Mouse (Mus musculus) forebrain, embryonic 13.5 days (tissue): ENCODE results near the gene Zyg11a. TPM values are rescaled to one million over a fixed set of nuclear protein-coding genes. Genes with fewer than 3 reads are reported as not detected.
A peak's percentile ranks its signal among the peaks of the same experiment; 100 is the strongest.
"Not testable (repeated sequence)": the region's sequence is repeated elsewhere in the genome, so short reads cannot be mapped to it uniquely, and the experiment has no call there.

Experiments used
- ATAC-seq: fragments of 200-750 bp; cut with Nextera tagmentation; 2 replicates; pipeline ENCODE4 v1.8.0; 2017
- H3K27ac ChIP-seq: fragments of 300-500 bp; sonication (generic); 2 replicates; pipeline ENCODE4 v1.5.1; 2015; ENCODE audit warnings: inconsistent platforms, mild to moderate bottlenecking, moderate library complexity
- H3K27me3 ChIP-seq: fragments of 300-500 bp; sonication (generic); 2 replicates; pipeline ENCODE4 v1.6.1; 2015; ENCODE audit warnings: mild to moderate bottlenecking, inconsistent platforms
- H3K36me3 ChIP-seq: fragments of 300-500 bp; sonication (generic); 2 replicates; pipeline ENCODE4 v1.6.1; 2015; ENCODE audit warnings: mild to moderate bottlenecking, inconsistent platforms; ENCODE audit not compliant: poor library complexity, severe bottlenecking
- H3K4me1 ChIP-seq: fragments of 300-500 bp; sonication (generic); 2 replicates; pipeline ENCODE4 v1.6.1; 2015; ENCODE audit warnings: inconsistent platforms
- H3K4me2 ChIP-seq: fragments of 300-500 bp; sonication (generic); 2 replicates; pipeline ENCODE4 v1.6.1; 2015; ENCODE audit warnings: inconsistent platforms, mild to moderate bottlenecking, moderate library complexity
- H3K4me3 ChIP-seq: fragments of 300-500 bp; sonication (generic); 2 replicates; pipeline ENCODE4 v1.5.1; 2015; ENCODE audit warnings: mild to moderate bottlenecking, inconsistent platforms
- H3K9ac ChIP-seq: fragments of 300-500 bp; sonication (generic); 2 replicates; pipeline ENCODE4 v1.6.1; 2015; ENCODE audit warnings: mild to moderate bottlenecking, inconsistent platforms
- H3K9me3 ChIP-seq: fragments of 300-500 bp; sonication (generic); replicated peaks from 2 replicates; pipeline ENCODE4 v1.6.1; 2016; ENCODE audit warnings: inconsistent platforms
- WGBS: fragments of 180-500 bp; shearing (Covaris S2); methylation state at CpG from one replicate; pipeline ENCODE4 v1.1.7; 2015; 5-methylcytosine and 5-hydroxymethylcytosine counted together
- polyA plus RNA-seq: library from polyadenylated mRNA; unstranded; fragments of >200 nt; fragmentation: Nextera tagmentation; extraction: Ambion mirVana; gene quantifications from 2 replicates; pipeline ENCODE4 v1.2.1, GENCODE M21; 2015

Gene Zyg11a
- polyA plus RNA-seq, 1 experiment from 2014 or later: not detected

DNA sequence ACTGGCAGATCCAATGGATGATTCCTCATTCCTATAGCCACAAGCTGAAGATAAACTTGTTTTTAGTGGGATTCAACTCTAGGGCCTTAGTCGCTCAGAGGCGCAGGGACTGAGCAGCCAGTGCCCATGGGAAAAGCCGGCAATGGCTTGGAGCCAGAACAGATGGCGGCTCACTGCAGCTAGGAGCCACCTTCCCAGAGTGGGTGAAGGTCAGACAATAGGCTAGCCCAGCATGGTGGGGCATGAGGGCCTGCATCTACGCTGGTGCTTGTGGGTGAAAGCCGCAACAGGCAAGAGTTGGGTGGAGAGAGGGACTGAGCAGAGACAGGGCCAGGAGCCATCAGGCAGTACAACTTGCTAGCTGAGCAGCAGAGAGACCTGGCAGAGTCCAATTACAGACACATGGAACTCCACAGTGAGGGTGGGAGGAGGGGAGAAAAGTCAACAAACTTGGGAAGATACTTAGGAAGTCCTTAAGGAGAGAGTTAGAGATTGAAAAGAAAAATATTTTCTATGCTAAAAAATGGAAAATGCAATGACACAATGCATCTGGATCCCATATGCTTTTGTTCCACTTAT is 21.5 kb downstream of the Zyg11a start:
- Histone ChIP-seq H3K4me1 (no peaks in the 10 kb centered on the region; the same call in 1 of the 2 replicates), H3K4me2 (no peak overlapping the region), H3K36me3 (no peaks in the 10 kb centered on the region), H3K9ac (no peak overlapping the region), H3K27ac (no peak overlapping the region), H3K27me3 (no peaks in the 10 kb centered on the region), H3K9me3 (no peaks in the 10 kb centered on the region), H3K4me3 (no peak overlapping the region)
- WGBS: 70% methylated on average over 6 of the region's 6 CpGs
- no peak for ATAC-seq

GRCm38 (mm10) chr4:108192821-108193323 is 25.0 kb downstream of the Zyg11a start:
- no peak for ATAC-seq
- Histone ChIP-seq H3K36me3 (no peaks in the 10 kb centered on the region), H3K9me3 (no peaks in the 10 kb centered on the region), H3K9ac (no peak overlapping the region), H3K27ac (no peak overlapping the region), H3K4me1 (no peaks in the 10 kb centered on the region; the same call in 1 of the 2 replicates), H3K4me2 (no peak overlapping the region), H3K27me3 (no peaks in the 10 kb centered on the region), H3K4me3 (no peak overlapping the region)
- WGBS: 84% methylated on average over 2 of the region's 2 CpGs

- H3K27me3 ChIP-seq: 0 out of 2 replicates have a peak, but pooled peaks cover 4% of the 10 kb centered on the region
- no peaks in the 10 kb centered on the region for H3K9me3 ChIP-seq
- H3K4me1 ChIP-seq: no peaks in the 10 kb centered on the region
- no peak overlapping the region for H3K4me3 ChIP-seq
- H3K4me2 ChIP-seq: no peak overlapping the region
- no peak overlapping the region for H3K9ac ChIP-seq
- WGBS: 30% methylated on average over 1 of the region's 1 CpGs
- no peak for ATAC-seq
- H3K36me3 ChIP-seq: no peaks in the 10 kb centered on the region
- H3K27ac ChIP-seq: no peak overlapping the region
Measured at GRCm38 (mm10) chr4:108182278-108182677, 35.6 kb downstream of the Zyg11a start.

DNA sequence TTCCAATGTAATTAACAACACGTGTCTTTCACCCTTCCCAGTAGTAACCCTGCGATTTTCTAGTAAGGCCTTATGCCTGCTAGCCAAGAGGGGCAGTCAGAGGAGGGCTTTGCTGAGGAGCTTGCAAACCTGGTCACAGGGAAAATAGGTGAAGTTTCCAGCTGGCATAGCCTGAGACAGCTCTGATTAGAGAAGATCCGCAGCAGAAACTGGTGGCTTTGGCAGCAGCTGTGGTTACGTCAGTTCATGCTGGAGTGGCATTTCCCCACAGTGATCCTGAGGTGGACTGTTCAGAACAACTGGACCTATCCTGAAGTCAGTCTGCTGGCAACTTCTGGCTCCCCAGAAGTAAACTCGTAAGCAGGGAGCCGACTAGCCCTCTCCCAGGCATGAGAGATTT is 49.8 kb downstream of the Zyg11a start:
- ATAC-seq: no peak
- peaks cover 7% of the 10 kb centered on the region; the same call in 1 of the 2 replicates for H3K27me3 ChIP-seq
- WGBS: 84% methylated on average over 6 of the region's 6 CpGs
- H3K4me1 ChIP-seq: peaks cover 9% of the 10 kb centered on the region; the same call in 1 of the 2 replicates
- no peaks in the 10 kb centered on the region for H3K36me3 ChIP-seq
- H3K9ac ChIP-seq: no peak overlapping the region
- H3K4me3 ChIP-seq: no peak overlapping the region
- no peak overlapping the region for H3K27ac ChIP-seq
- H3K9me3 ChIP-seq: no peaks in the 10 kb centered on the region
- H3K4me2 ChIP-seq: no peak overlapping the region

DNA sequence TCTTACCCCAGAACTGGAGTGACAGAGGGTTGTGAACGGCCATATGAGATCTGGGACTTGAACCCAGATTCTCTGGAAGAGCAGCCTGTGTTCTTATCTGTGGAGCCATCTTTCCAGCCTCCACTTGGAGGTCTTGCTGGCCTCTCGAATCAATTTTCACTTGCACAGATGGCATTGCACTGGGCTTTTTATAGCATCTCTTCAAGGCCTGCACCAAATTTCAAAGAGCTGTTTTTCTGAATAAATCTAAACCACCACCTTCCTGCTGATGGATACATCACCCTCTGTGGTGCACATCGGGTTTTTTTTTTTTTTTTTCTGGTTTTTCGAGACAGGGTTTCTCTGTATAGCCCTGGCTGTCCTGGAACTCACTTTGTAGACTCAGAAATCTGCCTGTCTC is 51.0 kb downstream of the Zyg11a start:
- ATAC-seq: no peak
- Histone ChIP-seq H3K4me3 (no peak overlapping the region), H3K9me3 (no peaks in the 10 kb centered on the region), H3K9ac (no peak overlapping the region), H3K36me3 (no peaks in the 10 kb centered on the region), H3K27me3 (peaks cover 7% of the 10 kb centered on the region; the same call in 1 of the 2 replicates), H3K27ac (no peak overlapping the region), H3K4me2 (no peak overlapping the region), H3K4me1 (peaks cover 9% of the 10 kb centered on the region; the same call in 1 of the 2 replicates)
- 88% methylated on average over 4 of the region's 4 CpGs for WGBS

GRCm38 (mm10) chr4:108165152-108165895 is 52.5 kb downstream of the Zyg11a start, which contains the start of gene Echdc2:
Gene Echdc2 (plus strand): TSS chr4:108165437.
- H3K27ac ChIP-seq: no peak within 1 kb of the TSS; the same call in 1 of the 2 replicates
- H3K36me3 ChIP-seq: no peaks in the 10 kb centered on the region
- peaks cover 9% of the 10 kb centered on the region; the same call in 1 of the 2 replicates for H3K4me1 ChIP-seq
- H3K27me3 ChIP-seq: peaks cover 7% of the 10 kb centered on the region; the same call in 1 of the 2 replicates
- no peaks in the 10 kb centered on the region for H3K9me3 ChIP-seq
- H3K4me2 ChIP-seq: peak within 1 kb of the TSS; percentile 93
- peak; percentile 43; the same call in 1 of the 2 replicates for ATAC-seq
- peak within 1 kb of the TSS; percentile 73 for H3K9ac ChIP-seq
- H3K4me3 ChIP-seq: peak within 1 kb of the TSS; percentile 64
- WGBS: under 1% methylated on average over 43 of the region's 43 CpGs

- peaks cover 7% of the 10 kb centered on the region; the same call in 1 of the 2 replicates for H3K27me3 ChIP-seq
- H3K9ac ChIP-seq: no peak overlapping the region
- 91% methylated on average over 3 of the region's 3 CpGs for WGBS
- H3K36me3 ChIP-seq: no peaks in the 10 kb centered on the region
- peaks cover 9% of the 10 kb centered on the region; the same call in 1 of the 2 replicates for H3K4me1 ChIP-seq
- H3K27ac ChIP-seq: no peak overlapping the region
- H3K4me3 ChIP-seq: no peak overlapping the region
- no peak for ATAC-seq
- H3K9me3 ChIP-seq: no peaks in the 10 kb centered on the region
- H3K4me2 ChIP-seq: no peak overlapping the region
Measured at GRCm38 (mm10) chr4:108163291-108163690, 54.6 kb downstream of the Zyg11a start.

DNA sequence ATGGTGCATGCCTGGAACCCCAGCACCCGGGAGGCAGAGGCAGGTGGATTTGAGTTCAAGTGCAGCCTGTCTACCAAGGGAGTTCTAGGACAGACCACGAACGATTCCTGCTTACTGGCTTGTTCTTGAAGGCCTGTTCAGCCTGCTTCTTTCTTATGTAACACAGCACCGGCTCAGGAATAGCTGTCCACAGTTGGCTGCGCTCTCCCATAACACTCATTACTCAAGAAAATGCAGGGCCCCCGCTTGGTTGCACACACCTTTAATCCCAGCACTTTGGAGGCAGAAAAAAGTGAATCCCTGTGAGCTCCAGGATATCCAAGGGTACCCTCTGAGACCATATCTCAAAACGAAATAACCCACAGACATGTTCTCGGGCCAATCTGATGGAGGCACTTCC is 55.9 kb downstream of the Zyg11a start:
- Histone ChIP-seq H3K9me3 (no peaks in the 10 kb centered on the region), H3K36me3 (no peaks in the 10 kb centered on the region), H3K4me3 (no peak overlapping the region), H3K9ac (no peak overlapping the region), H3K4me1 (peaks cover 9% of the 10 kb centered on the region; the same call in 1 of the 2 replicates), H3K27ac (no peak overlapping the region), H3K27me3 (peaks cover 7% of the 10 kb centered on the region; the same call in 1 of the 2 replicates), H3K4me2 (no peak overlapping the region)
- WGBS: 91% methylated on average over 8 of the region's 8 CpGs
- no peak for ATAC-seq

GRCm38 (mm10) chr4:108155141-108155540 is 62.7 kb downstream of the Zyg11a start:
- not testable (repeated sequence) for H3K4me1 ChIP-seq, H3K27me3 ChIP-seq, H3K36me3 ChIP-seq, ATAC-seq, H3K9ac ChIP-seq, H3K4me2 ChIP-seq, H3K4me3 ChIP-seq, H3K27ac ChIP-seq, H3K9me3 ChIP-seq
- 79% methylated on average over 1 of the region's 1 CpGs for WGBS

- not testable (repeated sequence) for H3K27ac ChIP-seq, H3K4me2 ChIP-seq, H3K4me3 ChIP-seq, H3K4me1 ChIP-seq, H3K9me3 ChIP-seq, H3K27me3 ChIP-seq, H3K9ac ChIP-seq, ATAC-seq, H3K36me3 ChIP-seq
- 41% methylated on average over 3 of the region's 3 CpGs for WGBS
Measured at GRCm38 (mm10) chr4:108145554-108145953, 72.3 kb downstream of the Zyg11a start.

DNA sequence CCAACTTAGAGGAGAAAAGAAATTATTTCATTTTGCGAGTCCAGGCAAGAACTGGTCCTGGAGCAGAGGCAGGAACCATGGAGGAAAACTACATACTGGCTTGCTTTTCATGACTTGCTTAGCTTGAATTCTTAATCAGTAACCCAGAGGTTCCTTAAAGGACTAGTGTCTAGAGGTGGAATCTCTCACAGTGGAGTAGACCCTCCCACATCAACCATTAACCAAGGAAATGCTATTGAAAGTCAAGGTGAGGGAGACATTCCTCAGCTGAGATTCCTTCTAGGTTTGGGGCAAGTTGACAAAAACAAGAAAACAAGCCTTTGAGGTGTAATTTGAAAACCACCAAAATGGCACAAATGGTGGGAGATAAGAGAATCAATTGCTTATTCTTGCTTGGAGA is 73.0 kb downstream of the Zyg11a start, which contains the start of gene Scp2:
Scp2 (minus strand) TSS at position 119 of the 400 bp plus-strand sequence.
- Histone ChIP-seq H3K4me2 (no peak within 1 kb of the TSS), H3K27me3 (no peaks in the 10 kb centered on the region), H3K9me3 (no peaks in the 10 kb centered on the region), H3K4me1 (no peaks in the 10 kb centered on the region), H3K27ac (no peak within 1 kb of the TSS), H3K36me3 (no peaks in the 10 kb centered on the region), H3K9ac (no peak within 1 kb of the TSS), H3K4me3 (no peak within 1 kb of the TSS)
- ATAC-seq: no peak
- WGBS: 89% methylated on average over 1 of the region's 1 CpGs

DNA sequence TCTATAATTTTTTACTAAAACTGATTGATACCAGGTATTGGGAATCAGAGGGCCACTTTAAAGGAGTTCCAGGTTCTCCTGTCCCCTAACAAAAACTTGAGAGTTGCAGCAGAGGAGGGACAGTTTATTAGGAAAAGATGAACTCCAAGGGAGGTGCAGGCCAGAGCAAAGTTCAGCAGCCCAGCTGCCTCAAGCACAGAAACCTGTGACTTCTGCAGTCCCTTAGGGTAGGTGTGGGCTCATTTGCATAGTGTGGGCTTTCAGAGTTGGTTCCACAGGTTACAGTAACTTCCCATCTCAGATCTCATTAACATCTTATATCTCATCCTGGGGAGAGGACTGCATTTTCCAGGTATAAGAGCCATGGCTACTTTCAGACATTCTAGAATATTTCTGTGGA is 74.1 kb downstream of the Zyg11a start:
- H3K4me3 ChIP-seq: no peak overlapping the region
- ATAC-seq: no peak
- no peaks in the 10 kb centered on the region for H3K9me3 ChIP-seq
- no peaks in the 10 kb centered on the region for H3K27me3 ChIP-seq
- no peaks in the 10 kb centered on the region for H3K36me3 ChIP-seq
- H3K4me2 ChIP-seq: no peak overlapping the region
- H3K4me1 ChIP-seq: no peaks in the 10 kb centered on the region
- no peak overlapping the region for H3K9ac ChIP-seq
- H3K27ac ChIP-seq: no peak overlapping the region
